Mouse (Mus musculus) monocyte, adult 5-6 weeks (primary cell): ENCODE data around the gene G6pdx. TPM values are rescaled to one million over a fixed set of nuclear protein-coding genes. Genes with fewer than 3 reads are reported as not detected.

ENCODE experiments used
- ATAC-seq: fragments of 153-309, 156-312 bp; replicated peaks from 2 replicates; pipeline ENCODE4 v1.8.0; 2017; ENCODE audit warnings: mild to moderate bottlenecking; ENCODE audit not compliant: low TSS enrichment, insufficient number of reproducible peaks, severe bottlenecking, poor library complexity, low FRiP score
- total RNA-seq: library from RNA; stranded (forward); fragments of 200-1000, 200-491, 200-594 nt; gene quantifications from 3 replicates; pipeline ENCODE4 v1.2.3, GENCODE M21; 2017

Gene G6pdx
- total RNA-seq, 1 experiment from 2014 or later, result 120 TPM

DNA sequence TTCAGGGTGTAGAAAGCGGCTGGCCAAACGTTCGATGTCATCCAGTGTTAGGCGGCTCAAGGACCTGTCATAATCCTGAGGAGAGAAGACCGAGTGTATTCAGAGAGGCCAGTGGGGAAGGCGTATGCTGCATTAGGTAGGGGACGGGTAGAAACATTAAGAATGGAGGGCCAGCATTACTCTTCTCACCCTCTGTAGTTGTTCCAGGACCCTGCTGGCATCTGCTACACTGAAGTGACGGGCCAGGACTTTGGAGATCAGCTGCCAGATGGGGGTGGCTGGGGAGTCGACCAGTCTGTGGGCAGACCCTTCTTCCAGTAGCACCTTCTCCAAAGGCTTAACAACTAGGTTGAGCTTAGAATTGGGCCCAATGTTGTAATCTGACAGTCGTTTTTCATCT, 61.5 kb downstream of the G6pdx start:
- no peak for ATAC-seq

Other genes with a start within 250 kb of the G6pdx start
- gene Flna, start 179.4 kb downstream of the G6pdx start, total RNA-seq, result 2,023 to 2,748 TPM (median 2,149 TPM) in 3 replicates
- gene Emd, start 174.5 kb downstream of the G6pdx start, total RNA-seq, result 85.3 to 98.0 TPM (median 91.4 TPM) in 3 replicates
- 1,229 to 1,534 TPM (median 1,358 TPM) in 3 replicates for gene Rpl10, start 158.4 kb downstream of the G6pdx start, total RNA-seq
- gene Taz, start 147.3 kb downstream of the G6pdx start, total RNA-seq, result 59.4 to 103 TPM (median 69.3 TPM) in 3 replicates
- 46.0 to 56.4 TPM (median 56.0 TPM) in 3 replicates for gene Dnase1l1, start 146.9 kb downstream of the G6pdx start, total RNA-seq
- gene Atp6ap1, start 132.1 kb downstream of the G6pdx start, total RNA-seq, result 286 to 398 TPM (median 345 TPM) in 3 replicates
- 87.9 to 106 TPM (median 93.3 TPM) in 3 replicates for gene Gdi1, start 124.2 kb downstream of the G6pdx start, total RNA-seq
- gene Fam50a, start 116.2 kb downstream of the G6pdx start, total RNA-seq, result 83.1 to 120 TPM (median 87.7 TPM) in 3 replicates
- 0.19 to 0.78 TPM (median 0.21 TPM) in 3 replicates for gene Plxna3, start 100.1 kb downstream of the G6pdx start, total RNA-seq
- 6.7 to 12.1 TPM (median 11.1 TPM) in 3 replicates for gene Lage3, start 75.6 kb downstream of the G6pdx start, total RNA-seq
- 3.6 to 12.2 TPM (median 10.0 TPM) in 3 replicates for gene Ubl4a, start 56.0 kb downstream of the G6pdx start, total RNA-seq
- 11.6 to 17.2 TPM (median 13.4 TPM) in 3 replicates for gene Slc10a3, start 55.8 kb downstream of the G6pdx start, total RNA-seq
- 10.5 to 15.7 TPM (median 12.8 TPM) in 3 replicates for gene Fam3a, start 35.9 kb downstream of the G6pdx start, total RNA-seq
- 26.2 to 51.9 TPM (median 31.9 TPM) in 3 replicates for gene Ikbkg, start 35.9 kb downstream of the G6pdx start, total RNA-seq
- not detected in 3 replicates for gene Gm6880, start 52.2 kb upstream of the G6pdx start, total RNA-seq
- gene Olfr1326-ps1, start 145.7 kb upstream of the G6pdx start, total RNA-seq, result not detected in 3 replicates
- gene Olfr1325, start 163.5 kb upstream of the G6pdx start, total RNA-seq, result not detected in 3 replicates
- gene Gm5640, start 216.4 kb upstream of the G6pdx start, total RNA-seq, result not detected in 3 replicates